Mouse (Mus musculus): ENCODE measurements around the gene B9d1. TPM values are rescaled to one million over a fixed set of nuclear protein-coding genes. Genes with fewer than 3 reads are reported as not detected.

The B9d1 gene
- polyA plus RNA-seq, 1 experiment from 2014 or later = 47.9 TPM

GRCm38 (mm10) chr11:61477566-61478508, 27.1 kb upstream of the B9d1 start:
- no peaks in the 10 kb centered on the region for H3K27me3 ChIP-seq (ENCODE audit: control insufficient read depth, insufficient read depth, low read depth, low read length)
- H3K9ac ChIP-seq (ENCODE audit: low read length) = no peak overlapping the region
- no peak for ATAC-seq (ENCODE audit: low read depth)
- no peaks in the 10 kb centered on the region for H3K9me3 ChIP-seq (ENCODE audit: control insufficient read depth, low read length)
- no peak overlapping the region for H3K27ac ChIP-seq (ENCODE audit: low read length)
- 49% methylated on average over 17 of the region's 17 CpGs for WGBS
- H3K4me2 ChIP-seq (ENCODE audit: low read depth, low read length) = peak overlapping the region; percentile 47
- peaks cover 10% of the 10 kb centered on the region; the same call in 1 of the 2 replicates for H3K4me1 ChIP-seq (replicated peaks; ENCODE audit: control insufficient read depth, insufficient read depth, low read length)
- no peaks in the 10 kb centered on the region for H3K36me3 ChIP-seq (ENCODE audit: control insufficient read depth, insufficient read depth, low read length)
- H3K4me3 ChIP-seq (ENCODE audit: low read length) = peak overlapping the region; percentile 34

- no peak overlapping the region for H3K9ac ChIP-seq (ENCODE audit: low read length)
- no peaks in the 10 kb centered on the region for H3K27me3 ChIP-seq (ENCODE audit: control insufficient read depth, insufficient read depth, low read depth, low read length)
- WGBS = 80% methylated on average over 4 of the region's 4 CpGs
- peaks cover 10% of the 10 kb centered on the region; the same call in 1 of the 2 replicates for H3K4me1 ChIP-seq (replicated peaks; ENCODE audit: control insufficient read depth, insufficient read depth, low read length)
- H3K4me3 ChIP-seq (ENCODE audit: low read length) = no peak overlapping the region
- no peak overlapping the region for H3K27ac ChIP-seq (ENCODE audit: low read length)
- H3K9me3 ChIP-seq (ENCODE audit: control insufficient read depth, low read length) = no peaks in the 10 kb centered on the region
- ATAC-seq (ENCODE audit: low read depth) = no peak
- no peak overlapping the region for H3K4me2 ChIP-seq (ENCODE audit: low read depth, low read length)
- H3K36me3 ChIP-seq (ENCODE audit: control insufficient read depth, insufficient read depth, low read length) = no peaks in the 10 kb centered on the region
Measured at GRCm38 (mm10) chr11:61478788-61479187, 26.2 kb upstream of the B9d1 start.

GRCm38 (mm10) chr11:61481239-61482090, 23.5 kb upstream of the B9d1 start:
- Histone ChIP-seq H3K27me3 (ENCODE audit: control insufficient read depth, insufficient read depth, low read depth, low read length) (no peaks in the 10 kb centered on the region), H3K4me1 (replicated peaks; ENCODE audit: control insufficient read depth, insufficient read depth, low read length) (peaks cover 10% of the 10 kb centered on the region; the same call in 1 of the 2 replicates)
- no peak for ATAC-seq (ENCODE audit: low read depth)

GRCm38 (mm10) chr11:61483226-61483845, 21.6 kb upstream of the B9d1 start:
- peak overlapping the region; percentile 97 for H3K27ac ChIP-seq (ENCODE audit: low read length)
- H3K27me3 ChIP-seq (ENCODE audit: control insufficient read depth, insufficient read depth, low read depth, low read length) = no peaks in the 10 kb centered on the region
- no peaks in the 10 kb centered on the region for H3K9me3 ChIP-seq (ENCODE audit: control insufficient read depth, low read length)
- H3K4me2 ChIP-seq (ENCODE audit: low read depth, low read length) = no peak overlapping the region
- H3K9ac ChIP-seq (ENCODE audit: low read length) = no peak overlapping the region
- no peak for ATAC-seq (ENCODE audit: low read depth)
- peaks cover 12% of the 10 kb centered on the region; the same call in 1 of the 2 replicates for H3K4me1 ChIP-seq (replicated peaks; ENCODE audit: control insufficient read depth, insufficient read depth, low read length)
- H3K36me3 ChIP-seq (ENCODE audit: control insufficient read depth, insufficient read depth, low read length) = peaks cover 5% of the 10 kb centered on the region
- 77% methylated on average over 13 of the region's 13 CpGs for WGBS
- H3K4me3 ChIP-seq (ENCODE audit: low read length) = no peak overlapping the region

More at GRCm38 (mm10) chr11:61481239-61482090, 23.5 kb upstream of the B9d1 start:
- H3K27ac ChIP-seq (ENCODE audit: low read length) = no peak overlapping the region
- no peaks in the 10 kb centered on the region for H3K36me3 ChIP-seq (ENCODE audit: control insufficient read depth, insufficient read depth, low read length)
- H3K4me3 ChIP-seq (ENCODE audit: low read length) = no peak overlapping the region
- no peaks in the 10 kb centered on the region for H3K9me3 ChIP-seq (ENCODE audit: control insufficient read depth, low read length)
- H3K4me2 ChIP-seq (ENCODE audit: low read depth, low read length) = no peak overlapping the region
- H3K9ac ChIP-seq (ENCODE audit: low read length) = 0 out of 2 replicates have a peak overlapping the region, but pooled peaks have one; percentile 9
- 43% methylated on average over 9 of the region's 9 CpGs for whole genome bisulfite sequencing

- no peaks in the 10 kb centered on the region for H3K27me3 ChIP-seq (ENCODE audit: control insufficient read depth, insufficient read depth, low read depth, low read length)
- peak overlapping the region; percentile 7 for H3K4me3 ChIP-seq (ENCODE audit: low read length)
- H3K4me2 ChIP-seq (ENCODE audit: low read depth, low read length) = peak overlapping the region; percentile 34
- H3K4me1 ChIP-seq (replicated peaks; ENCODE audit: control insufficient read depth, insufficient read depth, low read length) = peaks cover 13% of the 10 kb centered on the region; the same call in 1 of the 2 replicates
- no peak for ATAC-seq (ENCODE audit: low read depth)
- 20% methylated on average over 10 of the region's 10 CpGs for WGBS
- peaks cover 14% of the 10 kb centered on the region for H3K36me3 ChIP-seq (ENCODE audit: control insufficient read depth, insufficient read depth, low read length)
- H3K9me3 ChIP-seq (ENCODE audit: control insufficient read depth, low read length) = no peaks in the 10 kb centered on the region
- peak overlapping the region; percentile 97 for H3K27ac ChIP-seq (ENCODE audit: low read length)
- peak overlapping the region; percentile 41 for H3K9ac ChIP-seq (ENCODE audit: low read length)
Measured at GRCm38 (mm10) chr11:61484256-61484612, 20.7 kb upstream of the B9d1 start.

GRCm38 (mm10) chr11:61484613-61485540, 20.1 kb upstream of the B9d1 start, which contains the start of gene Mfap4:
Mfap4 (plus strand) TSS chr11:61485431.
- Histone ChIP-seq H3K27me3 (ENCODE audit: control insufficient read depth, insufficient read depth, low read depth, low read length) (no peaks in the 10 kb centered on the region), H3K9ac (ENCODE audit: low read length) (peak within 1 kb of the TSS; percentile 78), H3K9me3 (ENCODE audit: control insufficient read depth, low read length) (no peaks in the 10 kb centered on the region), H3K4me1 (replicated peaks; ENCODE audit: control insufficient read depth, insufficient read depth, low read length) (peaks cover 13% of the 10 kb centered on the region; the same call in 1 of the 2 replicates), H3K36me3 (ENCODE audit: control insufficient read depth, insufficient read depth, low read length) (peaks cover 21% of the 10 kb centered on the region), H3K4me3 (ENCODE audit: low read length) (peak within 1 kb of the TSS; percentile 57), H3K4me2 (ENCODE audit: low read depth, low read length) (peak within 1 kb of the TSS; percentile 35), H3K27ac (ENCODE audit: low read length) (peak within 1 kb of the TSS; percentile 97)
- ATAC-seq (ENCODE audit: low read depth) = peak; percentile 90
- 15% methylated on average over 20 of the region's 20 CpGs for WGBS

- Histone ChIP-seq H3K4me3 (ENCODE audit: low read length) (peak overlapping the region; percentile 57), H3K27ac (ENCODE audit: low read length) (peak overlapping the region; percentile 97), H3K27me3 (ENCODE audit: control insufficient read depth, insufficient read depth, low read depth, low read length) (no peaks in the 10 kb centered on the region), H3K4me2 (ENCODE audit: low read depth, low read length) (peak overlapping the region; percentile 35), H3K9me3 (ENCODE audit: control insufficient read depth, low read length) (no peaks in the 10 kb centered on the region), H3K36me3 (ENCODE audit: control insufficient read depth, insufficient read depth, low read length) (peaks cover 30% of the 10 kb centered on the region), H3K9ac (ENCODE audit: low read length) (peak overlapping the region; percentile 78), H3K4me1 (replicated peaks; ENCODE audit: control insufficient read depth, insufficient read depth, low read length) (peaks cover 13% of the 10 kb centered on the region)
- ATAC-seq (ENCODE audit: low read depth) = no peak
- WGBS = 51% methylated on average over 22 of the region's 22 CpGs
Measured at GRCm38 (mm10) chr11:61485541-61486457, 19.1 kb upstream of the B9d1 start.

Measured in lung, embryonic 16.5 days (tissue).